Mouse (Mus musculus): ENCODE results near the gene Fkbp10.

Fkbp10 gene

DNA sequence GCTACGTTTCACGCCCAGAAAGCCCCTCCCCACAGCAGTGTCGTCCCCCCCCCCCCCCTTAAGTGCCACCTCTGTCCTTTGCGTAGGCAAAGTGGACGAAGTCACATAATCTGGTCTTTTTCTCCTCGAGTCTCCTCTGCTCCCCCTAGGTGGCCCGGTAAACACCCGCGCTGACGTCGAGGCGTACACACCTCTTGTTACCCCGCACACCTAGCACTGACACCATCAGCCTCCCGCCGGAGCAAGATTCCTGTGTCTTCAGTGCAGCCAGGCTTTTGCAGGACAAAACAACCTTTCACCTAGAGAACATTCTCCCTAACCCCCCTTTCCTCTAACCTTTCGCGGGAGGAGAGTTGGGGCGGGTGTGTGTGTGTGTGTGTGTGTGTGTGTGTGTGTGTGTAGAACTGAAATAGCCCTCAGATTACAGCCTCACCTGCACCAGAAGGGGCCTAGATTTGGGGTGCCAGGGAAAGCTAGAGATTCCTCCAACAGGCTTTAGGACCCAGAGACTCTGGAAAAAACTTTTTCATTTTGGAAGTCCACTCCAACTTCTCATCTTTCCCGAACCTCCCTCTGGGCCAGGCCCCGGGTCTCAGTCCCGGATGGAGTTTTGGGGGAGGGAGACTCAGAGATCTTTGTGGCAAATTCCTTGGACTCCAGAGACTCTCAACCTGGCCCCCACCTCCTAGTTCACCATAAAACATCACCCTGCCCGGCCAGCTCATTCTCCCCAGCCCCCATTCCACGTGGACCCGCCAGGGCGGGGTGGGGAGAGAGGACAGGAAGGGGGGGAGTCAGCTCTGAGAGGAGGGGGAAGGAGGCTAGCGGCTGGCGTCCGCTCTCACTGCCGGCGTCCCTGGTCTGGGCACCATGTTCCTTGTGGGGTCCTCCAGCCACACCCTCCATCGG is at the start of gene Fkbp10:
Fkbp10 (plus strand) TSS at position 784 of the 909 bp plus-strand sequence.
- DNase-seq: peak; percentile 29 to 55

DNA sequence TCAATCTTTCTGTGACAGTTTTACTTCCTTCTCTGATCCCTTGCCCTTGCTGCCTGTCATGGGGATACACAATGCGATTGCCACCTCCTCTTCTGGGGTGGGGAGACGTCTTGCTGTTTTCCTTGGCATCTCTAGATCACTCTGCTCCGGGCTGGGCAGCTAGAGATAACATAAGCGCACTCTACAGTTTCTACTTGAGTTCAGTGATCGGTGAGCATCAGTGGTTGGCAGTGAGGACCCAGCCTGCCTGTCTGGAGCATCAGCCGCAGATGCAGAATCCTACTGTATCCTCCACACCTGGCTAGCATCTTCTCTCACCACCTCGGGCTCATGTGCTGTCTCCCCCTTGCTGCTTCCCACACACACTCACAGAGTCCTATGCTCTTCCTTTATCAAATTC is 46.4 kb upstream of the Fkbp10 start:
- DNase-seq: no peak

DNA sequence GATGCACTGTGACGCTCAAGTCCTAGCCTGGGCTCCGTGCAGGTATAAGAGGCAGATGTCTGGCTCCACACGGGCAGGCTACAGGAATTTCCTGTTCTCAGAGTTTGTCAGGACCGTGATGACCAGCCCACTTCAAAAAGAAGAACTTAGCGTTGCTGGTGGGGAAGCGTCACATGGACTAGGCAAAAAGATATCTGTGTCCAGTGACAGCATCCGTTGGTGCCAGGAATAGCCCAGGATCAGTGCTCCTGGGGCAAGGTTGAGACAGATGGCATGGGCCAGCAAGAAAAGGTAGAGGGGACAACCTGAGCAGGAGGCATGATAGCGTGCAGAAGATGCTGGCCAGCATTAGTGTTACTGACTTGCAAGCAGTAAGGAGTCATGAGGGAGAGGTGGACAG is 45.7 kb upstream of the Fkbp10 start:
- DNase-seq: no peak

DNA sequence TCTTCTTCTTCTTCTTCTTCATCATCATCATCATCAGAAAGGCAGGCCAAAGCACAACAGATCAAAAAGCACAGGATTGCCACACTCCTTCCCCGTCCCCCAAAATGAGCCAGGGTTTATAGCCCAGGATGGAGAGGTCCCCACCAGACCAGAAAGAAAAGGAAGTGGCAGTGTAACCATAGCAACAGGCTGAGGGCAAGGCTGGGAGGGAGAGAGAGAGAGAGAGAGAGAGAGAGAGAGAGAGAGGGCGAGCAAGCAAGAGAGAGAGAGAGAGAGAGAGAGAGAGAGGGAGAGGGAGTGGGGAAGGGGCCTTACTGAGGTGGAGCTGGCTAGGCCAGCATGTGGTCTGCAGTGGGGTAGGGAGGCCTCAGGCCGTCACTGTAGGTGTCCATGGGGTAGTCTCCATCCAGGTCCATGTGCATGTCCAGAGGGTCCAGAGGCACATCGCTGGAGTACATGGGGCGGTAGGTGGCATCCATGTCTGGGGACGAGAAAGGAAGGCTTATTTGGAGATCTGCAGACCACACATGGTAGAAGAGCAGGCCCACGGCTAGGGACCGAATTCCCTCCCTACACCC is 43.4 kb upstream of the Fkbp10 start:
- no peak for DNase-seq

DNA sequence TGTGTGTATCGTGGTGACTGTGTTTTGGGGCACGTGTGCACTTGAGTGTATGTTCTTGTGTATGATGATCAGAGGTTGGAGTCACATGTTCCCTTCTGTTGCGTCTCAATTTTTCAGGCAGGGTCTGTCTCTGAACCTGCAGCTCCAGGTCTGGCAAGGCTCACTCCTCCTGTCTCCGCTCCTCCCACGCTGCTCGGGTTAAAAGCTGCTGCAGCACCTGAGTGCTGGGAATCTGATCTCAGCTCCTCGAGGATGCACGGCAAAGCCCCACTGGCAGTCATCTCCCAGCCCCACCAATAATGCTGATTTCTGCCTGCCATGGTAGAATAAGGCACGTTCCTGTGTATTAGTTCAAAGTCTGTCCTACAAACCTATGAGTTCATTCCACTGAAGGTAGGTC is 40.4 kb upstream of the Fkbp10 start:
- no peak for DNase-seq

DNA sequence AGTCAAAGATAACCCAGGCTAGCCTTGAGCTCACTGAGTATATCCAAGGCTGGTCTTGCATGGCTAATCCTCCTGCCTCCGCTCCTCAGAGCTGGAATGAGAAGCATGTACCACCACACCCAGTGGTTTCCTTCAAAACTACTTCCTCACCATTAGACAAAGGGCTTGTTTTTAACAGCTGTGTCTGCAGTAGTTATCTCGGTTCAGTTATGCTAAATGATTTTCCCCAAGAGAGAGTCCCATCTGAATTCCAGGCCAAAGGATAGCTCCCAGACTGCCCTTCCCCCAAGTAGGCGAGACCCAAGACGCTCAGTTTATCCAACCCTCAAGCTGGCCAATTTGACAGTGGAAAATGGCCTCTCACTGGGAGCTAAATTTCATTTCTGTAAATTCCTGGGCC is 39.5 kb upstream of the Fkbp10 start:
- no peak for DNase-seq

DNA sequence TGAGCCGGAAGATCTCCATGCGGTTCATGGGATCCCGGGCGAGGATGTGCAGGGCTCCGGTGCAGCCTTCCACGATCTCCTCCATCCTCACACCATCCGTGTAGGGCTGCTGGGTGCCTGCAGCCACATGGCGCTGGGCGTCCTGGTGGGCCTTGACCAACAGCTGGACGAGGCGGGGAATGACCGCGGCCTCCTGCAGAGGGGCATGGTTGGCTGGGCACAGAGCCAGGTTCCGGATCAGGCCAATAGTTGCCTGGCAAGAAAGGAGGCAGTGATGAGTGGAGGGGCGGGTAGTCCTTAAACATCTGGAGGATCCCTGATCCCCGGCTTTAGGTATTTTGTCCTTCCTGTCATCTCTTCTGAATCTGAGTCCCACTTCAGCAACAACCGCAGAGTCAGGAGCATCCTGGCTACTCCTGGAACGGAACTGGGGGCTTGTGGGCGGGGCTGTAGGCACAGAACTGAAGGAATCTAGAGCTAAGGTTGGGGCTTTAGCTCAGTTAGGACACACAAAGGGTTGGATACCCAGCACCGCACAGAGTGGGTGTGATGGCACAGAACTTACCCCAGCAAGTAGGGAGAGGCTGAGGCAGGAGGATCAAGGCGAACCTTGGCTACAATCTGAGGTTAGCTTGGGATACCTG is 38.6 kb upstream of the Fkbp10 start:
- DNase-seq: peak in 1 of 2 experiments; percentile 62

DNA sequence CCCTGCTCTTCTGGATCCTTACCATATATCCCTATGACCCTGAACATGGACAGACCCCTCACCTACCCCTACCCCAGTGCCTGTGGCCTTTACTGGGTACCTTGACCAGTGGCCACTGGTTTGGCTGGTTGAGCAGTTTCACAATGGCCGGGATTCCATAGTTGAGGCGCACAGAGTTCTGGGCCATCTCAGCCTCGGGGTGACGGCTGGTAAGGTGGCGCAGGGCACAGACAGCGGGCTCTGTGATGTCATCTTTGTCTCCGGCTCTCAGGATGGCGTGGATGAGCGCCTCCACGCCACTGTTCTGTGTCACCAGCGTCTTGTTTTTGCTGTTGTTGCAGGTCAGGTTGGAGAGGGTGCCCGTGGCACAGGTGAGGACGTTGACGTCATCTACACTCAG is 37.5 kb upstream of the Fkbp10 start:
- no peak for DNase-seq

DNA sequence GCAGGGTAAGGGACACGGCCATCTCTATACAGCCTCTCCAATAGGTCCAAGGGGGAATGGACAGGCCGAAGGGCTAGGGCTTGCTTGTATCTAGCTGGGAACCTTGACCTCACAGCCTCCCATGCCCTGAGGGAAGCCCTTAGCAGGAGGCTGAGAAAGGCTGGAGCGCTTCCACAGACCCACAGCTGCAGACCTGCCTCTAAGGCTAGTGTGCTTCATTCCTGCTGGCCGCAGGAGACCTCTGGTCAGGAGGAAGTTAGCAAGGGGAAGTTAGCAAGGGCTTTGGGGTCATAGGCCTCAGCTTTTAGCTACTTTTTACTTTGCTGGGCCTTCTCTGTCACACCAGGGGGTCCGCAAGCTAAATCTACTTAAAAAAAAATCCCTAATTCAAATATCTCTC is 37.1 kb upstream of the Fkbp10 start:
- DNase-seq: no peak

DNA sequence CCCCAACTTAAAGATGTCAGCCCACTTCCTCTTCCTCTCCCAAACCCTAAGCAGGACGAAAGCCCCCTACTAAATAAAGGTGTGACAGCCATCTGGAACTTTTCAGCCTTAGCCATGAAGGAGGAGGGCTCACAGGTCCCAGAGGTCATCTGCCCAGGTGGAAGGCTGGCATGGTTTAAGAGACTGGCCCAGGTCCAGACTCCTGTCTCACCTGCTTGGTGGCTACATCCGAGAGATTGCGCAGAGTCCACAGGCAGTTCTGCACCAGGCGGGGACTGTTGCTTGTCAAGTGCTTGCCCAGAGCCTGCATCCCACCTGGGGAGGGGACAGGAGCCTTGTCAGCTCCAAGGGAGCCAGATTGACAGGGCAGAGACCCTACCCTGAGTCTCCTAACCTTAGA is 36.2 kb upstream of the Fkbp10 start:
- DNase-seq: no peak

DNA sequence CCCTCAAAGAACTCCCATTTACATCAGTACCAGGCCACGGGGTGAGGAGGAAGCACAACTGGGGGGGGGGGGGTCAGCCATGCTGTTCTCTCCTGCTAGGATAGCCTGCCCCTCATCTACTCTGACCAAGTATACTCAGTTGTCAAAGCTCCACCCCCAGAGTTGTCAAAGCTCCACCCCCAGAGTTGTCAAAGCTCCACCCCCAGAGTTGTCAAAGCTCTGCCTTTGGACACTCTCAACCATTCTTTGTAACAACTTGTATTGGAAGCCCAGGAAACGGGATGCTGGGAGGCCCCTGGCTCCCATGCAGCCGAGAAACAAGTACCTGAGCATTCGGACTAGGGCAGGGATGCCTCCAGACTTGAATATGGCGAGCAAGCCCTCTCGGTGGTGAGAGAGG is 32.8 kb upstream of the Fkbp10 start:
- no peak for DNase-seq

DNA sequence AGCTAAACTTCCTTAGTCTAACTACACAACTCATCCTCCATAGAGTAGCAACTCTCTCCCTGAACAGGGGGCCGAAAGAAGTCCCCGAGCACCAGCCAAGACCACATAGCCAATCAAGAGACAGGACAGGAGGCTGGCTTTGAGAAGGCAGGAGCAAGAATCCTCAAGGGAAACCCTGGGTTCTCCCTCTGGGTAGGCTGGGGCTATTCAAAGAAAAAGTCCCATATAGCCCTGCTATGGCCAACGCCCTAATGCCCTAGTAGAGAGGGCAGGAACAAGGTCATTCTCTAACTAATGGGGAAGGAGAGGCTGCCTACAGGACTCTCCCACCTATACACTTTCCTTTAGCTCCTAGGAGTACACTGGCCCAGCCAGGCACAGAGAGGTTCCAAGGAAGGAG is 30.5 kb upstream of the Fkbp10 start:
- DNase-seq: no peak

DNA sequence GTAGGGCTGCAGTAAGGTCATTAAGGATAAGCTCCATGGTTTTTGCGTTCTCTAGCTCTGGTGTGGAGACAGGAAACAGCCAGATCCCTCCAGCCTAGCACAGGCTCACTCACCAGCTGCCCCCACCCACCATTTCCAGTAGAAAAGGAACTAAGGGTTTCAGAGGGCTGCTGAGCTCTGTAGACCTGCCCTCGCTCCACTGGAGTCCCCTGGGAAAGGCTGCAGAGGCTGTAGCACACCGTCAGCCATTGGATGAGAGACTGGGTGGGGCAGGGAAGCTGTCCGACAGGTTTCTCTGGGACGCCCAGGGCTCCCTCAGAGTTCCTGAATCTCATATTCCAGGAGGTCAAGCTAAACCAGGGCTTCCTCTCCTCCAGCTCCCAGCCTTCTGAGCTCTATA is 28.9 kb upstream of the Fkbp10 start:
- DNase-seq: peak; percentile 65 to 82

DNA sequence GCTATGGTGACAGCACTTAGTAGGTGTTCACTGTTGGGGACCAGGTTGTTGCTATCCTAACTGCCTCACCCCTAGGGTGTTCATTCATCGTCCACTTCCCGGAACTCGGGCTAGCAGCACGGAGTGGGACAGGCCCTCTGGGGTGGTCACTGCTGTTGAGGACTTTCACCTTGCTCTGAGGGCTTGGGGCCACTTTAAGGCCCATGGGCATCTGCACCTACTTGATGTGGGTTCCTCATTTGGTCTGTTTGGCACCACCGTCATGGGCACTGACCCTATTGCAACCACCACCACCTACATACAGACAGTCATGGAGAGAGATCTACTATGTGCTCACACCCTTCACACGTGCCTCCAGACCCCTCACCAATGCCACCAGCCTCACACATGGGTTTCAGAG is 28.4 kb upstream of the Fkbp10 start:
- DNase-seq: no peak

DNA sequence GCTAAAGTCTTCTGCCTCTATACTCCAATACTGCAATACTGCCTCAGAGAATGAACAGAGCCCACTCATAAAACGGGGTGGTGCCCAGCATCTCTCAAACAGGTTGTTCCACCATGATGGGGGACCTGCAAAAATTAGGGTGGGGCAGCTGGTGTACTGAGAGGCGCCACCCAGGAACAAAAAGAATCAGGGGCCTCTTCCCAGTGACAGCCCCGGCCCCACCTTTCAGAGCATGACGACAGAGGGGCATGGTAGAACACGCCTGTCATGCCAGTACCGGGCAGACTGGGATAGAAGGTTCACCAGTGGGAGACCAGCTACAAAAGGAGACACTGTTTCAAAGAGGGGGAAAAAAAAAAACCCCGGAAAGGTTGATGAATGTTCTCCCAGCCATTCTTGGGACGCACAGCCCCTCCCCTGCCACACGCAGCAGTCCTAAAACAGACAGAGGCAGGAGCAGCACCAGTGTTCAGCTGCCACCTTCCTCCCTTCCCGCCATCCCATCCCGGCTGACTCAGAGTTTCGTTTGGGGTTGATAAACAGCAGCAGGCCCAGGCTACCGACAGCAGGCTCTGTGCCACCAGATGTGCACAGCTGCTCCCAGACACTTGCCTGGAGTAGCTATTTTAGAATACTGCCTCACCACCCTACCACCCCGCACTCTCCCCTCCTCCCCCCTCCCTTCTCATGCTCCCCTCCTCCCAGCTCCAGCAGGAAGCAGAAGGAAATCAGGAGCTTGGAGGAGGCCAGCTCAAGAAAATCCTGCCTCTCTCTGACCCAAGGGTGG is 27.7 kb upstream of the Fkbp10 start:
- DNase-seq: peak; percentile 72 to 76

DNA sequence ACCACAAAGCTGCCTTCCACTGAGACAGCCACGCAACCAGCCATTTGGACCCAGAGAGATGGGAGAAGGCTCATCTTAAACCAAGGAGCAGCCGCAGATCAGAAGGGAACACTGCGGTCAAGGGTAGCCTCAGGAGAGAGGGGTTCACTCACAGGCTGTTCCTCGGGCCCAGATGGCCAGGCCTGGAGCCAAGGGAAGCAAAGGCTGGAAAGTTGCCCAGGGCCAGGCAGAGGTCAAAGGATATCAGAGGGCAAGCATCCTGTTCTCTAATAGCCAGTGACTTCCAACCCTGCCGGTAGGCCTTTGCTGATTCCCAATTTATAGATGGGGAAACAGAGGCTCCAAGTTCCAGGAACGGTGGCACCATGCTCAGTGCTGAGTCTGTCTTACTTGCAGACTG is 26.9 kb upstream of the Fkbp10 start:
- DNase-seq: peak; percentile 88 to 90

DNA sequence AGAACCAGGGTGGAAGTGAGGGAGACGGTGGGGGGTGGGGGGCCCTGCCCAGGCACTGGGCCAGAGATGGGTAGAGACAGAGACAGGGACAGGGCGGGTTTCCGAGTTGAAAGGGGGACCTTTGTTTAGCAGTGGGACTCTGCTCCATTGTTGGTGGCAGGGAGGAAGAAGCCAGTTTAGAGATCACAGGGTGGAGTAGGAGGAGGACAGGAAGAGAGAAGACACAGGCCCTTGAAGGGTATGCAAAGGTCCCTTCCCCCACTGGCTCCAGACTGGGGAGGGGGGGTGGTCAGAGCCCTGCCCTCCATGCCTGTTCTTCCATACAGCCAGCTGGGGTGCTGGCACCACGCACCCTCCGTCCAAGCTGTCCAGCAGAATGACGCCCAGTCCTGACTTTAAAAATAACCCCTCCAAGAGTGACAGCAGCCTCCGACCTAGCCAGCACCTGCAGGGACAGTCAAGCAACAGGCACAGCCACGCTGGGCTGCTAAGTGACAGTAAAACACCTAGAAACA is 25.5 kb upstream of the Fkbp10 start:
- peak; percentile 78 to 84 for DNase-seq

DNA sequence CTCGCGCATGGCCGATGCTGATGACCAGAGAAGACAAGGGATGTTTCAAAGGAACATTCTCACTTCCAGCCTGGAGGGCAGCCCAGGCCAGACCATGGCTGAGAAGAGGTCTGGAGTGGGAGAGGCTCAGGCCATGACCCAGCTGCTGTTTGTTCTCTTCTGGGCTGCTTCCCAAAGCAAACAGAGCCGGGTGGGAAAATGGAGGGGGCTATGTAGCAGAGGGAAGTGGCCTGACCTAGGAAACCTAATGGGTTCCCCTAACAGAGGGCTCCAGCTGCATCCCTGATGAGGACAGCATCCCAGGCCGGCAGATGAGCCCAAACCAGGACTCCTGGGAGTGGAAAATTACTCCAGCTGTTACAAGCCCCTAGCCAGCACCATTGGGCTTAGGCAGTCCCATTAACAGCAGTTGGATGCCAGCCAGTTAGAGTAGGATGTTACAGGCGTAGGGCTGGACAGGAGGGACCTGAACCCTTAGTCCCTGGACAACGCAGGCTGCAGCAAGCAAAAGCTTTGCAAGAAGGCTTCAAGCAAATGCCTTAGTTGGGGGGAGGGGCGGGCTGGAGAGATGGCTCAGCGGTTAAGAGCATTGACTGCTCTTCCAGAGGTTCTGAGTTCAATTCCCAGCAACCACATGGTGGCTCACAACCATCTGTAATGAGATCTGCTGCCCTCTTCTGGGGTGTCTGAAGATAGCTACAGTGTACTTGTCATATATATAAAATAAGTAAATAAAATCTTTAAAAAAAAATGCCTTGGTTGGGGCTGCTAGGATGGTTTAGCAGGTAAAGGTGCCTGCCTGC is 24.2 kb upstream of the Fkbp10 start:
- DNase-seq: peak; percentile 80 to 90

DNA sequence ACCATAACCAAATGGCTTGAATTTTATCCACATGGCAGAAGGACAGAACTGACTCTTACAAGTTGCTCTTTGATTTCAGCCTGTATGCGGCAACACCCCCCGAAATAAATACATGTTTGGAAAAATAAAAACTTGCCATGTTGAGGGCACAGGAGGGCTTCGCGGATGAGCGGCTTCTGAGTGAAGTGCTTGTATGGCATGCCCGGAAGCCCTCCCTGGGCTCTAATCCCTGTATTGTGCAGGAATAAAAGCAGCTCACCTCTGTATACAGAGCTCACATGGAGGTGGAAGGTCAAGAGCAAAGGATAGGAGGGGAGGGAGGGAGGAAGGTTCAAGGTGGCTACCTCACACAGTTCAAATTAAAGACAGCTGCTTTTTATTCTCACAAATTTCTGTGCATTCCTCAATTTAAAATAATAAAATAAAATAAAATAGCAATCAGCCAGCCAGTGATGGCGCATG is 23.6 kb upstream of the Fkbp10 start:
- DNase-seq: no peak

DNA sequence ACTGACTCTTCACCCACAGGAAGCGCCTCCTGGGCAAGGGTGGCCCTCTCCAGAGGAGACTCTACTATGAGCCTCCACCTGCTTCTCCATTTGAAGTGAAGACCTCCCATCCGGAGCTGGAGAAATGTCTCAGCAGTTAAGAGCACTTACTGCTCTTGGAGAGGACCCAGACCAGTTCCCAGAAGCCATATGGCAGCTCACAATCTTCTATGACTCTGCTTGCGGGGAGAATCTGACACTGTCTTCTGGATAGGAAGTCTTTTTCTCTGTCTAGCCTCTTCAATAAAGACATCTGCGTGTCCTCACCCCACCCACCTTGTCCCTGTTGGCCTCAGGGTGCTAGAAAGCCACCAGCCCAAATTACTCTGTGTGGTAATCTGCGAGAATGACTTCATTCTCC is 22.5 kb upstream of the Fkbp10 start:
- DNase-seq: no peak

DNA sequence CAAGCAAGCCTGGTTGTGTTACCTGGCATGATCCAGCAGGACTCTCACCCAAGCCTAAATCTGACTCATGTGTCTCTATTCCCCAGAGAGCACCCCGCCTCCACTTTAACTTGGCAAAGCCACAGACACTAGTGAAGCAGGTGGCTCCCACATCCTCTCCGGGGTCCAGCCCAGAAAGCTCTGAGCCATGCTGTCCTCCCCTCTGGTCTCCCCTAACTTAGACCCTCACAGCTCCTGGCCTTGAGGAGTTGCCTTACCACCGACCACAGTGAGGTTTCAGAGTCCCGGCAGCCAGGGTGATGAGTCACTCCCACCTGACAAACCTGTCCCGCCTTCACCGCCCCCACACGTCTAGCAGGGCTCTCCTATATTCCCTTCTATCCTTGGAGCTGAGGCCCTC is 21.8 kb upstream of the Fkbp10 start:
- peak in 1 of 2 experiments; percentile 36 for DNase-seq

All from kidney, postnatal 36 days (tissue).